Mouse (Mus musculus): ENCODE measurements around the gene Carnmt1. TPM values are rescaled to one million over a fixed set of nuclear protein-coding genes. Genes with fewer than 3 reads are reported as not detected.

Gene Carnmt1
- polyA plus RNA-seq, 1 experiment from 2014 or later: 15.5 TPM

DNA sequence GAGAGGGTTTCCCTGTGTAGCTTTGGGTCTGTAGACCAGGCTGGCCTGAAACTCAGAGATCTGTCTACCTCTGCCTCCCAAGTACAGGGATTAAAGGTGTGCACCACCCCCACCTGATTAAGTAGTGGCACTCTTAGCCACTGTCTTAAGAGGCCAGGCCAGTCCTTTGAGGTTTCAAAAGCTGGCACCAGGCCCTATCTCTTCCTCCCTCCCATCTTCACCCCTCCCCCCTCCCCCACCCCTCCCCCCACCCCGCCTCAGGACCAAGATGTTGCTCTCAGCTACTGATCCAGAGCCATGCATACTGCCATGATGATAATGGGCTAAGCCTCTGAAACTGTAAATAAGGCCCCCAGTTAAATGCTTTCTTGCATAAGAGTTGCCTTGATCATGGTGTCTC lies 11.2 kb upstream of the Carnmt1 start:
- WGBS: no CpG with 5 or more reads among the region's 1 CpGs
- H3K27me3 ChIP-seq (replicated peaks; ENCODE audit: control insufficient read depth, insufficient read depth, low read length): no peaks in the 10 kb centered on the region
- no peak for TF ChIP-seq CTCF (IDR thresholded peaks at IDR 0.05; ENCODE audit: low read depth)
- no peaks in the 10 kb centered on the region for H3K36me3 ChIP-seq (ENCODE audit: control insufficient read depth, insufficient read depth)
- H3K4me1 ChIP-seq (replicated peaks; ENCODE audit: control insufficient read depth, insufficient read depth, low read length): no peaks in the 10 kb centered on the region
- no peak overlapping the region for H3K9ac ChIP-seq (ENCODE audit: low read depth, low read length)
- no peak overlapping the region for H3K4me3 ChIP-seq (ENCODE audit: low read depth, low read length)
- ATAC-seq: no peak
- no peaks in the 10 kb centered on the region for H3K9me3 ChIP-seq (ENCODE audit: control insufficient read depth)
- no peak overlapping the region for H3K4me2 ChIP-seq (replicated peaks; ENCODE audit: low read depth)
- no peak overlapping the region for H3K27ac ChIP-seq (ENCODE audit: low read depth, low read length)

DNA sequence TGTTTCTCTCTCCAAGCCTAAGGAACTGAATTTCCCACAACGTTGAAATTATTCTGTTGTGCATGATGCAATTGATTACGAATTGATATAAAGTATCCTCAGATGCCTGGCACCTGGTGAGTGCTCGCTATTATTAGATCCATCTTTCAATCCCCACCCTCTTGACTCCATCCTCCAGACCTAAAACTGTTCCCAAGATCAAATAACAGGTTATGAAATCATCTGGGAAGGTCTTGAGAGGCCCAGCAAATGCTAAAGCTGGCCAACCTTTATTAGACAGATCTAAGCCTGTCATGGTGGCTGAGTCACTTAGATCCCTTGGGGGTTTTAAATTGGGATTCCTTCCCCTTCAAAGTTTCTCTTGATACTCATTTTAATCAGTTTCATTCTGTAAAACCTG lies 10.1 kb upstream of the Carnmt1 start:
- Histone ChIP-seq H3K4me2 (replicated peaks; ENCODE audit: low read depth) (no peak overlapping the region), H3K27ac (ENCODE audit: low read depth, low read length) (no peak overlapping the region), H3K4me1 (replicated peaks; ENCODE audit: control insufficient read depth, insufficient read depth, low read length) (no peaks in the 10 kb centered on the region), H3K36me3 (ENCODE audit: control insufficient read depth, insufficient read depth) (no peaks in the 10 kb centered on the region), H3K9me3 (ENCODE audit: control insufficient read depth) (no peaks in the 10 kb centered on the region), H3K4me3 (ENCODE audit: low read depth, low read length) (no peak overlapping the region), H3K27me3 (replicated peaks; ENCODE audit: control insufficient read depth, insufficient read depth, low read length) (no peaks in the 10 kb centered on the region), H3K9ac (ENCODE audit: low read depth, low read length) (no peak overlapping the region)
- TF ChIP-seq CTCF (IDR thresholded peaks at IDR 0.05; ENCODE audit: low read depth): no peak
- no peak for ATAC-seq
- WGBS: 86% methylated on average over 3 of the region's 3 CpGs

DNA sequence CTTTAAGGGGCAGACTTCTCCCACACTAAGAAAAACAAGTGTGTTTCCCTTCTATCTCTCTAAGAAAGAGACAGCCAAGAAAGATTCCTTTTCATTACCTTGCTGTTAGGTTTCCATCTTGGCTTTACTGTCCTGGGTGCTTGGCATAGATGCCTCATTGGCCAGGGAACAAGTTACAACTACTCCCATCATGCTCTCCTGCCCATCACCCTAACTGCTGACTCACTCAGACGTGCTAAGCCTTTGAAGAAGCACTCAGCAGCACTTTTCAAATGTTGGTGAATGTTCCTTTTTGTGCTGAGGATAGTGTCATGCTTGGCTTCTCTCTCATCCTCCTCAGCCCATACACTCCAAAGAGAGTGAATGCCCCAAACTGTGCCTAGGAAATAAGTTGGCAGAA lies 8.9 kb upstream of the Carnmt1 start:
- H3K4me1 ChIP-seq (replicated peaks; ENCODE audit: control insufficient read depth, insufficient read depth, low read length): no peaks in the 10 kb centered on the region
- no peak for TF ChIP-seq CTCF (IDR thresholded peaks at IDR 0.05; ENCODE audit: low read depth)
- H3K9me3 ChIP-seq (ENCODE audit: control insufficient read depth): no peaks in the 10 kb centered on the region
- H3K36me3 ChIP-seq (ENCODE audit: control insufficient read depth, insufficient read depth): no peaks in the 10 kb centered on the region
- H3K4me3 ChIP-seq (ENCODE audit: low read depth, low read length): no peak overlapping the region
- ATAC-seq: no peak
- no peak overlapping the region for H3K27ac ChIP-seq (ENCODE audit: low read depth, low read length)
- no peaks in the 10 kb centered on the region for H3K27me3 ChIP-seq (replicated peaks; ENCODE audit: control insufficient read depth, insufficient read depth, low read length)
- 45% methylated on average over 1 of the region's 1 CpGs for WGBS
- H3K9ac ChIP-seq (ENCODE audit: low read depth, low read length): no peak overlapping the region
- no peak overlapping the region for H3K4me2 ChIP-seq (replicated peaks; ENCODE audit: low read depth)

DNA sequence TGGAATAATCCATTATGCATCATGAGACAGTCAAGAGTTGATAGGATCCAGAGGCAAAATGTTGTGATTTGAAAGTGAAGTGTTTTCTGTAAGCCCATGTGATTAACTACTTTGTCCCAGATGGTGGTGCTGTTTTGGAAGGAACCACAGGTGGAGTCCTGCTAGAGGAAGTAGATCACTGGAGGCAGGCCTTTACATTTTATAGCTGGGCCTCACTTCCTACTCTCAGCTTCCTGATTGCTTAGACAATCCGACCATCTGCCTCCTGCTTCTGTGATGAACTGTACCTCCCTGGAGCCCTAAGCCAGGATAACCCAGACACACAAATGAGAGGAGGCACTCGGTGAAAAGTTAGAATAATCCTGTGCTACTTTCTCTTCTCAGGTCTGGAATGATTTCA lies 6.7 kb upstream of the Carnmt1 start:
- 64% methylated on average over 2 of the region's 2 CpGs for WGBS
- Histone ChIP-seq H3K4me3 (ENCODE audit: low read depth, low read length) (no peak overlapping the region), H3K4me2 (replicated peaks; ENCODE audit: low read depth) (no peak overlapping the region), H3K36me3 (ENCODE audit: control insufficient read depth, insufficient read depth) (no peaks in the 10 kb centered on the region), H3K9ac (ENCODE audit: low read depth, low read length) (no peak overlapping the region), H3K27me3 (replicated peaks; ENCODE audit: control insufficient read depth, insufficient read depth, low read length) (no peaks in the 10 kb centered on the region), H3K27ac (ENCODE audit: low read depth, low read length) (no peak overlapping the region), H3K9me3 (ENCODE audit: control insufficient read depth) (no peaks in the 10 kb centered on the region), H3K4me1 (replicated peaks; ENCODE audit: control insufficient read depth, insufficient read depth, low read length) (no peaks in the 10 kb centered on the region)
- peak; percentile 49; the same call in 1 of the 2 replicates for ATAC-seq
- peak; percentile 28; the same call in 1 of the 2 replicates for TF ChIP-seq CTCF (IDR thresholded peaks at IDR 0.05; ENCODE audit: low read depth)

DNA sequence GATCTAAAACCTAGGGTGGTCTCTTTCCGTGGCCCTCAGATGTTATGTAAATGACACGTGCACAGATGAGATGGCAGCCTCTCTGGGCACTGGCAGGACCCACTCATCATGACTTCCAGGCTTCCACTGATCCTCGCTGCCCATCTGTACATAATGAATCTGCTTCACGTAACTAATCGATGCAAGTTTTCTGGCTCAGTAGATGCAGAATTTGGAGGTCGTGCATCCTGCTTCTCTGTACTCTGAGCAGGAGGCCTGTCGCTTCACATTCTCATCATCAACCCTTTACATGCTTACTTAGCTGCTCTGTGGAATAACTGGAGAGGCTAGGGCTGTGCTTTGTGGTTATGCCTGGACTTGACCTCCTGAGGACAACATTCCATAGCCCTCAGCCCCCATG lies 3.6 kb upstream of the Carnmt1 start:
- Histone ChIP-seq H3K4me2 (replicated peaks; ENCODE audit: low read depth) (no peak overlapping the region), H3K27ac (ENCODE audit: low read depth, low read length) (no peak overlapping the region), H3K4me1 (replicated peaks; ENCODE audit: control insufficient read depth, insufficient read depth, low read length) (no peaks in the 10 kb centered on the region), H3K36me3 (ENCODE audit: control insufficient read depth, insufficient read depth) (no peaks in the 10 kb centered on the region), H3K27me3 (replicated peaks; ENCODE audit: control insufficient read depth, insufficient read depth, low read length) (no peaks in the 10 kb centered on the region), H3K9ac (ENCODE audit: low read depth, low read length) (no peak overlapping the region), H3K4me3 (ENCODE audit: low read depth, low read length) (no peak overlapping the region), H3K9me3 (ENCODE audit: control insufficient read depth) (no peaks in the 10 kb centered on the region)
- ATAC-seq: no peak
- WGBS: 92% methylated on average over 7 of the region's 7 CpGs
- no peak for TF ChIP-seq CTCF (IDR thresholded peaks at IDR 0.05; ENCODE audit: low read depth)

DNA sequence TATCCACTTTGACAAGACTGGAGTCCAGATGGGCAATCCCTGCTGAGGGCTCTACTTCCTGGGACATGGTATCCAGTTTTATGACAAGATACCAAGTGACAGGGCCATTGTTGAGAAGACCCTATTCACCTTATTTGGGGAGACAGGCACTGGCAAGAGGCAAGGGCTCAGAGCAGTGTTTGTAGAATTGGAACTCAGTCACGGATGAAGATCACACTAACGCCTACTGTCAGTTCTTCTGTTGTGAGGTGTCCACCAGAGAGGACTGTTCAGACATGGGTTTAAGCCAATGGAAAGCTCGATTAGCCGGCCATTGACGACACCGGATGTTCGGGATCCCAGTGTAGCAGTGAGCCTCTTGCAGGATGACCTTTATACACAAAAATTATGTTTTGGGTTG lies 1.0 kb upstream of the Carnmt1 start:
- no peaks in the 10 kb centered on the region for H3K9me3 ChIP-seq (ENCODE audit: control insufficient read depth)
- no peak overlapping the region for H3K4me3 ChIP-seq (ENCODE audit: low read depth, low read length)
- 98% methylated on average over 7 of the region's 7 CpGs for WGBS
- no peaks in the 10 kb centered on the region for H3K36me3 ChIP-seq (ENCODE audit: control insufficient read depth, insufficient read depth)
- H3K9ac ChIP-seq (ENCODE audit: low read depth, low read length): no peak overlapping the region
- TF ChIP-seq CTCF (IDR thresholded peaks at IDR 0.05; ENCODE audit: low read depth): no peak
- no peak overlapping the region for H3K4me2 ChIP-seq (replicated peaks; ENCODE audit: low read depth)
- no peak for ATAC-seq
- H3K27ac ChIP-seq (ENCODE audit: low read depth, low read length): no peak overlapping the region
- no peaks in the 10 kb centered on the region for H3K4me1 ChIP-seq (replicated peaks; ENCODE audit: control insufficient read depth, insufficient read depth, low read length)
- H3K27me3 ChIP-seq (replicated peaks; ENCODE audit: control insufficient read depth, insufficient read depth, low read length): no peaks in the 10 kb centered on the region
